Mouse (Mus musculus): ENCODE results near the gene Aco1.

- TF ChIP-seq CTCF (IDR thresholded peaks at IDR 0.05; ENCODE audit: extremely low read depth, insufficient read depth, low read length) (no peak), POLR2A (IDR thresholded peaks at IDR 0.05; ENCODE audit: extremely low read depth, insufficient read depth, low read length) (no peak)
Measured at GRCm38 (mm10) chr4:40195336-40195735, 52.5 kb downstream of the Aco1 start.

All from cortical plate, adult 2 months (tissue).